Mouse (Mus musculus) adipocyte (in vitro differentiated cells): ENCODE measurements at regions not wholly inside any gene's neighbourhood (a gene's known extent, or its start where the extent isn't known, plus 50 kb on each side); places are given as distances from the start of the nearest gene placed in this dataset.

Source experiments
- DNase-seq: peaks from one replicate; pipeline ENCODE4 v3.0.0-alpha.2; 2016; ENCODE audit warnings: low spot score

GRCm38 (mm10) chr2:142560896-142561500 is 340.3 kb downstream of the Kif16b start:
- peak; percentile 7 for DNase-seq

GRCm38 (mm10) chr2:142560400-142560799 is 340.9 kb downstream of the Kif16b start:
- no peak for DNase-seq

- DNase-seq: no peak
Observed at GRCm38 (mm10) chr2:142559946-142560345, 341.4 kb downstream of the Kif16b start.

GRCm38 (mm10) chr2:142554851-142555250 is 346.5 kb downstream of the Kif16b start:
- peak; percentile 66 for DNase-seq

GRCm38 (mm10) chr2:142551690-142552089 is 349.6 kb downstream of the Kif16b start:
- DNase-seq: no peak

GRCm38 (mm10) chr2:142548766-142549165 is 352.6 kb downstream of the Kif16b start:
- DNase-seq: no peak

GRCm38 (mm10) chr2:142544937-142545336 is 356.4 kb downstream of the Kif16b start:
- no peak for DNase-seq

- no peak for DNase-seq
Observed at GRCm38 (mm10) chr2:142539980-142540379, 361.4 kb downstream of the Kif16b start.

GRCm38 (mm10) chr2:142533555-142533954 is 367.8 kb downstream of the Kif16b start:
- DNase-seq: no peak

GRCm38 (mm10) chr2:142522471-142522870 is 378.9 kb downstream of the Kif16b start:
- no peak for DNase-seq

GRCm38 (mm10) chr2:142517731-142518130 is 383.6 kb downstream of the Kif16b start:
- no peak for DNase-seq

- DNase-seq: no peak
Observed at GRCm38 (mm10) chr2:142505216-142505615, 396.1 kb downstream of the Kif16b start.
